Mouse (Mus musculus) lung, postnatal 0 days (tissue): Measurements from ENCODE around the gene Fam214a.

ENCODE experiments used
- CTCF ChIP-seq: IDR thresholded peaks from 2 replicates; pipeline ENCODE4 v1.5.1; 2016; ENCODE audit warnings: antibody characterized with exemption, mild to moderate bottlenecking
- EP300 ChIP-seq: IDR thresholded peaks from 2 replicates; pipeline ENCODE4 v1.6.1; 2016; ENCODE audit warnings: antibody characterized with exemption, mild to moderate bottlenecking, control low read depth

- no peak for TF ChIP-seq CTCF
- no peak for TF ChIP-seq EP300
Measured at GRCm38 (mm10) chr9:74985770-74986169, 33.1 kb downstream of the Fam214a start.
